Comparison of ENCODE assay signal across 9 mouse cellular contexts in the genomic region with DNA sequence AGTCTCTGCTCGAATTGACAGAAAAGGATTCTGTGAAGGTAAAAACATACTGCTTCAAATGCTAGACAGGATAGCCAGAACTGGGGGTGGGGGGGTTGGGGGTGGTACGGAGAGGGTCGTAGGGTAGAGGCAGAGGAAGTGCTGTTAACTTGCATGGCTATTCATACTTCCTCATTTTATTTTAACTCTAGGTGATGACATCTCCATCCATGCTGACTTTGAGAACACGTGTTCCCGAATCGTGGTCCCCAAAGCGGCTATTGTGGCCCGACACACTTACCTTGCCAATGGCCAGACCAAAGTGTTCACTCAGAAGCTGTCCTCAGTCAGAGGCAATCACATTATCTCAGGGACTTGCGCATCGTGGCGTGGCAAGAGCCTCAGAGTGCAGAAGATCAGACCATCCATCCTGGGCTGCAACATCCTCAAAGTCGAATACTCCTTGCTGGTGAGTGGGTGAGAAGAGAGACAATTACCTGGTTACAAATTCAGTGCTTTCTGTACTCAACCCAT. TPM values are rescaled to one million over a fixed set of nuclear protein-coding genes. Genes with fewer than 3 reads are reported as not detected.
DNase-seq lines count a peak whose midpoint lies in the region; ATAC-seq and TF ChIP-seq lines count a peak whose summit lies in the region.
"Had no signal": no experiment of that assay in that cellular context is flagged by ENCODE, and none has a peak within 500 bp of the region (broad histone marks: within the 10 kb centered on the region; RNA-seq: fewer than 3 reads in every experiment).

No protein-coding gene starts in this region.

- H3K4me1 ChIP-seq in spleen, adult 2 months (ENCODE audit: control insufficient read depth, insufficient read depth, insufficient read length), result peaks cover 37% of the 10 kb centered on the region; the same call in 1 of the 2 replicates
- peaks cover 62% of the 10 kb centered on the region for H3K4me1 ChIP-seq in forebrain, embryonic 15.5 days
- H3K4me1 ChIP-seq in limb, embryonic 13.5 days, result peaks cover 59% of the 10 kb centered on the region
- peaks cover 3% of the 10 kb centered on the region for H3K4me1 ChIP-seq in olfactory bulb, adult 2 months (ENCODE audit: control insufficient read depth, insufficient read depth, low read length)

- TF ChIP-seq CTCF in spleen, adult 2 months (IDR thresholded peaks at IDR 0.05; ENCODE audit: extremely low read depth, insufficient read depth, insufficient read length, insufficient replicate concordance), result no peak
- no peak for TF ChIP-seq CTCF in olfactory bulb, adult 2 months (IDR thresholded peaks at IDR 0.05; ENCODE audit: insufficient read depth, low read depth, low read length)

- H3K9me3 ChIP-seq in forebrain, embryonic 15.5 days, result no peaks in the 10 kb centered on the region
- no peaks in the 10 kb centered on the region for H3K9me3 ChIP-seq in limb, embryonic 13.5 days

- H3K36me3 ChIP-seq in spleen, adult 2 months (ENCODE audit: control insufficient read depth, insufficient read depth, low read length), result peaks cover 26% of the 10 kb centered on the region
- peaks cover 18% of the 10 kb centered on the region for H3K36me3 ChIP-seq in forebrain, embryonic 15.5 days
- H3K36me3 ChIP-seq in limb, embryonic 13.5 days, result peaks cover 26% of the 10 kb centered on the region

- no peak for DNase-seq in spleen, adult 2 months (ENCODE audit: low read depth in 1 of 2, low spot score in 2 of 2)
- DNase-seq in spleen, postnatal 36 days (ENCODE audit: low spot score in 2 of 2), result no peak
- no peak for DNase-seq in left cerebral cortex, adult 11 months (ENCODE audit: low spot score)
- DNase-seq in thymus, postnatal 0 days (ENCODE audit: low spot score), result no peak
- DNase-seq in adrenal gland, adult 2 months, result no peak

- peak overlapping the region; percentile 75 for H3K4me2 ChIP-seq in forebrain, embryonic 15.5 days (replicated peaks)
- peak overlapping the region; percentile 86 for H3K4me2 ChIP-seq in limb, embryonic 13.5 days (replicated peaks)

- peak overlapping the region; percentile 99 for H3K27ac ChIP-seq in spleen, adult 2 months (ENCODE audit: insufficient read depth, low read length)
- H3K27ac ChIP-seq in forebrain, embryonic 15.5 days (replicated peaks), result no peak overlapping the region
- no peak overlapping the region for H3K27ac ChIP-seq in limb, embryonic 13.5 days
- H3K27ac ChIP-seq in olfactory bulb, adult 2 months (ENCODE audit: insufficient read depth, low read depth, low read length), result no peak overlapping the region

- TF ChIP-seq POLR2A in spleen, adult 2 months (IDR thresholded peaks at IDR 0.05; ENCODE audit: low read depth, low read length), result no peak; the same call in 1 of the 2 replicates
- TF ChIP-seq POLR2A in olfactory bulb, adult 2 months (IDR thresholded peaks at IDR 0.05; ENCODE audit: insufficient read depth, low read depth, low read length), result no peak

- ATAC-seq in forebrain, embryonic 15.5 days (replicated peaks), result no peak
- no peak for ATAC-seq in limb, embryonic 13.5 days (ENCODE audit: low FRiP score, low read depth)

- no peaks in the 10 kb centered on the region for H3K27me3 ChIP-seq in spleen, adult 2 months (ENCODE audit: control insufficient read depth, insufficient read depth, low read length)
- H3K27me3 ChIP-seq in forebrain, embryonic 15.5 days, result no peaks in the 10 kb centered on the region
- no peaks in the 10 kb centered on the region for H3K27me3 ChIP-seq in limb, embryonic 13.5 days

- peak overlapping the region; percentile 99 for H3K4me3 ChIP-seq in spleen, adult 2 months (ENCODE audit: extremely low read depth, insufficient read depth, insufficient read length)
- H3K4me3 ChIP-seq in forebrain, embryonic 15.5 days, result peak overlapping the region; percentile 63
- H3K4me3 ChIP-seq in limb, embryonic 13.5 days, result peak overlapping the region; percentile 62
- H3K4me3 ChIP-seq in olfactory bulb, adult 2 months (ENCODE audit: insufficient read depth, low read depth, low read length), result peak overlapping the region; percentile 26

- H3K9ac ChIP-seq in forebrain, embryonic 15.5 days (replicated peaks), result no peak overlapping the region; the same call in 1 of the 2 replicates
- peak overlapping the region; percentile 91 for H3K9ac ChIP-seq in limb, embryonic 13.5 days

- WGBS in spleen, adult 2 months, result under 1% methylated on average over 12 of the region's 12 CpGs
- WGBS in forebrain, embryonic 15.5 days, result 90% methylated on average over 12 of the region's 12 CpGs
- WGBS in limb, embryonic 13.5 days, result 88% methylated on average over 12 of the region's 12 CpGs
- 70% methylated on average over 12 of the region's 12 CpGs for WGBS in olfactory bulb, adult 2 months

RNA-seq across cellular contexts. Expression of a gene that starts 1.7 kb away (rescaled TPM):
- 423 and 439 TPM in 2 replicates for polyA plus RNA-seq in spleen, adult 2 months (2012; rRNA removed)
- 68.4 and 69.3 TPM in 2 replicates for polyA plus RNA-seq in forebrain, embryonic 15.5 days (2015; fragmentation: Nextera tagmentation; extraction: Ambion mirVana)
- polyA plus RNA-seq in limb, embryonic 13.5 days (2015; fragmentation: Nextera tagmentation; extraction: Ambion mirVana), result 103 and 105 TPM in 2 replicates
- polyA plus RNA-seq in olfactory bulb, adult 2 months (2012; ENCODE audit: insufficient read depth, insufficient read length, low replicate concordance, missing spikeins), result not detected in 2 replicates
- 260 TPM in 2 replicates for polyA plus RNA-seq in thymus, postnatal 0 days (2015; fragmentation: Nextera tagmentation; extraction: Ambion mirVana)
- total RNA-seq in adrenal gland, adult 2 months (2021), result 100 to 1,000 TPM; 421 to 430 TPM
- 390 and 481 TPM in 2 replicates for polyA plus RNA-seq in adrenal gland, adult 2 months (2012; rRNA removed)

RNA-seq across cellular contexts. Expression of a gene that starts 17.3 kb away (rescaled TPM):
- 0.18 TPM in 1 of 2 replicates, not detected in the other for polyA plus RNA-seq in spleen, adult 2 months (2012; rRNA removed)
- 0.92 and 2.0 TPM in 2 replicates for polyA plus RNA-seq in forebrain, embryonic 15.5 days (2015; fragmentation: Nextera tagmentation; extraction: Ambion mirVana)
- polyA plus RNA-seq in limb, embryonic 13.5 days (2015; fragmentation: Nextera tagmentation; extraction: Ambion mirVana), result 1.3 and 1.5 TPM in 2 replicates
- polyA plus RNA-seq in olfactory bulb, adult 2 months (2012; ENCODE audit: insufficient read depth, insufficient read length, low replicate concordance, missing spikeins), result not detected in 2 replicates
- 0.42 and 0.46 TPM in 2 replicates for polyA plus RNA-seq in thymus, postnatal 0 days (2015; fragmentation: Nextera tagmentation; extraction: Ambion mirVana)
- total RNA-seq in adrenal gland, adult 2 months (2021), result not detected
- polyA plus RNA-seq in adrenal gland, adult 2 months (2012; rRNA removed), result not detected in 2 replicates
- total RNA-seq: common myeloid progenitor, adult 5-6 weeks had no signal

RNA-seq across cellular contexts. Expression of a gene that starts 34.5 kb away (rescaled TPM):
- 0.18 and 0.32 TPM in 2 replicates for polyA plus RNA-seq in spleen, adult 2 months (2012; rRNA removed)
- 0.43 and 0.82 TPM in 2 replicates for polyA plus RNA-seq in forebrain, embryonic 15.5 days (2015; fragmentation: Nextera tagmentation; extraction: Ambion mirVana)
- polyA plus RNA-seq in limb, embryonic 13.5 days (2015; fragmentation: Nextera tagmentation; extraction: Ambion mirVana), result 10.3 and 10.6 TPM in 2 replicates
- polyA plus RNA-seq in olfactory bulb, adult 2 months (2012; ENCODE audit: insufficient read depth, insufficient read length, low replicate concordance, missing spikeins), result not detected in 2 replicates
- 0.13 and 0.18 TPM in 2 replicates for polyA plus RNA-seq in thymus, postnatal 0 days (2015; fragmentation: Nextera tagmentation; extraction: Ambion mirVana)
- total RNA-seq in adrenal gland, adult 2 months (2021), result under 1 TPM in 1 of 2 experiments, not detected in 1; 0.23 TPM
- polyA plus RNA-seq in adrenal gland, adult 2 months (2012; rRNA removed), result 0.11 and 0.31 TPM in 2 replicates
- total RNA-seq: common myeloid progenitor, adult 5-6 weeks had no signal

RNA-seq across cellular contexts. Expression of a gene that starts 34.5 kb away (rescaled TPM):
- 9.2 and 10.7 TPM in 2 replicates for polyA plus RNA-seq in spleen, adult 2 months (2012; rRNA removed)
- polyA plus RNA-seq in forebrain, embryonic 15.5 days (2015; fragmentation: Nextera tagmentation; extraction: Ambion mirVana), result 42.4 and 45.3 TPM in 2 replicates
- 48.8 and 55.6 TPM in 2 replicates for polyA plus RNA-seq in limb, embryonic 13.5 days (2015; fragmentation: Nextera tagmentation; extraction: Ambion mirVana)
- not detected in 2 replicates for polyA plus RNA-seq in olfactory bulb, adult 2 months (2012; ENCODE audit: insufficient read depth, insufficient read length, low replicate concordance, missing spikeins)
- 25.8 and 28.8 TPM in 2 replicates for polyA plus RNA-seq in thymus, postnatal 0 days (2015; fragmentation: Nextera tagmentation; extraction: Ambion mirVana)
- total RNA-seq in adrenal gland, adult 2 months (2021), result 10 to 100 TPM; 32.5 to 38.5 TPM
- polyA plus RNA-seq in adrenal gland, adult 2 months (2012; rRNA removed), result 19.9 and 21.4 TPM in 2 replicates

RNA-seq across cellular contexts. Expression of a gene that starts 37.0 kb away (rescaled TPM):
- polyA plus RNA-seq in spleen, adult 2 months (2012; rRNA removed), result 0.14 and 0.15 TPM in 2 replicates
- 12.5 and 13.4 TPM in 2 replicates for polyA plus RNA-seq in forebrain, embryonic 15.5 days (2015; fragmentation: Nextera tagmentation; extraction: Ambion mirVana)
- polyA plus RNA-seq in limb, embryonic 13.5 days (2015; fragmentation: Nextera tagmentation; extraction: Ambion mirVana), result 3.0 and 3.1 TPM in 2 replicates
- not detected in 2 replicates for polyA plus RNA-seq in olfactory bulb, adult 2 months (2012; ENCODE audit: insufficient read depth, insufficient read length, low replicate concordance, missing spikeins)
- 0.07 and 0.09 TPM in 2 replicates for polyA plus RNA-seq in thymus, postnatal 0 days (2015; fragmentation: Nextera tagmentation; extraction: Ambion mirVana)
- total RNA-seq in adrenal gland, adult 2 months (2021), result 1 to 10 TPM in 1 of 2 experiments, under 1 TPM in 1; 0.75 to 2.3 TPM
- 1.8 and 2.0 TPM in 2 replicates for polyA plus RNA-seq in adrenal gland, adult 2 months (2012; rRNA removed)
- total RNA-seq: common myeloid progenitor, adult 5-6 weeks had no signal

Comparison
In these comparisons a context has a peak if more than half of its experiments do, and no peak if none do; other contexts are left out.
1. H3K4me3 ChIP-seq: peak in every context shown above with its lines; median percentile 99 in spleen, adult 2 months; 63 in forebrain, embryonic 15.5 days; 62 in limb, embryonic 13.5 days; 26 in olfactory bulb, adult 2 months.